Mouse (Mus musculus) MEL (cell line): ENCODE data around the gene Nmd3. TPM values are rescaled to one million over a fixed set of nuclear protein-coding genes. Genes with fewer than 3 reads are reported as not detected.

Experiments
- DNase-seq: peaks from one replicate; pipeline ENCODE4 v3.0.0; 2011; ENCODE audit warnings: low read depth, low spot score
- H3K27ac ChIP-seq: 2 replicates; pipeline ENCODE4 v1.5.1; 2012; ENCODE audit warnings: low read depth, mild to moderate bottlenecking, control low read depth, low read length, moderate library complexity; ENCODE audit not compliant: control insufficient read depth
- H3K27me3 ChIP-seq, 2 experiments: fragments of 150-350 bp in 1 of 2; sonication (generic) in 1 of 2; 2 replicates each; pipeline ENCODE4 v1.6.1; 2012; ENCODE audit warnings: low read length in 2 of 2, mild to moderate bottlenecking in 2 of 2, improper control_type of control experiment in 1 of 2, moderate library complexity in 1 of 2; ENCODE audit not compliant: insufficient read depth in 2 of 2, control insufficient read depth in 1 of 2
- H3K36me3 ChIP-seq, 2 experiments: 2 replicates each; pipeline ENCODE4 v1.6.1; 2012 to 2014; ENCODE audit warnings: low read length in 2 of 2, improper control_type of control experiment in 1 of 2, inconsistent platforms in 1 of 2, mild to moderate bottlenecking in 1 of 2; ENCODE audit not compliant: insufficient read depth in 2 of 2, control insufficient read depth in 1 of 2
- H3K4me1 ChIP-seq, 2 experiments: fragments of 150-350 bp in 1 of 2; sonication (generic) in 1 of 2; 2 replicates each; pipeline ENCODE4 v1.6.1; 2012; ENCODE audit warnings: low read length in 2 of 2, improper control_type of control experiment in 1 of 2, mild to moderate bottlenecking in 1 of 2; ENCODE audit not compliant: insufficient read depth in 2 of 2, control insufficient read depth in 1 of 2
- H3K4me3 ChIP-seq, 2 experiments: fragments of 150-350 bp in 1 of 2; sonication (generic) in 1 of 2; 2 replicates each; pipeline ENCODE4 v1.5.1; 2012; ENCODE audit warnings: low read depth in 2 of 2, low read length in 2 of 2, mild to moderate bottlenecking in 2 of 2, moderate library complexity in 2 of 2, control low read depth in 1 of 2, improper control_type of control experiment in 1 of 2; ENCODE audit not compliant: control insufficient read depth in 1 of 2, insufficient read depth in 1 of 2
- H3K79me2 ChIP-seq: 2 replicates; pipeline ENCODE4 v1.6.1; 2012; ENCODE audit warnings: mild to moderate bottlenecking, low read length, moderate library complexity; ENCODE audit not compliant: control insufficient read depth, poor library complexity, insufficient read depth
- H3K9ac ChIP-seq: 2 replicates; pipeline ENCODE4 v1.6.1; 2012; ENCODE audit warnings: low read depth, mild to moderate bottlenecking, control low read depth, low read length, moderate library complexity; ENCODE audit not compliant: control insufficient read depth, poor library complexity, severe bottlenecking
- H3K9me3 ChIP-seq: fragments of 150-350 bp; sonication (generic); replicated peaks from 2 replicates; pipeline ENCODE4 v1.6.1; 2012; ENCODE audit warnings: mild to moderate bottlenecking, low read length, improper control_type of control experiment, moderate library complexity; ENCODE audit not compliant: insufficient read depth
- CHD1 ChIP-seq: IDR thresholded peaks from 2 replicates; pipeline ENCODE4 v1.6.1; 2012; ENCODE audit warnings: low read depth, mild to moderate bottlenecking, inconsistent platforms, low read length, improper control_type of control experiment
- CHD2 ChIP-seq: IDR thresholded peaks from 2 replicates; pipeline ENCODE4 v1.6.1; 2011; ENCODE audit warnings: low read length, improper control_type of control experiment
- CTCF ChIP-seq, 3 experiments: IDR thresholded peaks in 2 of 3; conservative IDR thresholded peaks in 1 of 3; 2 replicates each; pipeline ENCODE4 v1.5.1; 2011 to 2012; ENCODE audit warnings: low read length in 3 of 3, low read depth in 2 of 3, mild to moderate bottlenecking in 2 of 3, improper control_type of control experiment in 1 of 3, inconsistent platforms in 1 of 3, mixed read lengths in 1 of 3, moderate library complexity in 1 of 3; ENCODE audit not compliant: control insufficient read depth in 1 of 3, insufficient read depth in 1 of 3, poor library complexity in 1 of 3, severe bottlenecking in 1 of 3
- E2F4 ChIP-seq: IDR thresholded peaks from 2 replicates; pipeline ENCODE4 v1.6.1; 2011; ENCODE audit warnings: low read depth, low read length, improper control_type of control experiment, borderline replicate concordance
- ELF1 ChIP-seq: IDR thresholded peaks from 2 replicates; pipeline ENCODE4 v1.6.1; 2014; ENCODE audit warnings: low read depth, mild to moderate bottlenecking, inconsistent platforms, low read length, improper control_type of control experiment, moderate library complexity
- ETS1 ChIP-seq: IDR thresholded peaks from 2 replicates; pipeline ENCODE4 v1.6.1; 2012; ENCODE audit warnings: low read depth, mild to moderate bottlenecking, inconsistent platforms, low read length, improper control_type of control experiment, moderate library complexity
- GATA1 ChIP-seq: IDR thresholded peaks from 2 replicates; pipeline ENCODE4 v1.6.1; 2011; ENCODE audit warnings: low read depth, low read length, improper control_type of control experiment
- HCFC1 ChIP-seq: IDR thresholded peaks from 2 replicates; pipeline ENCODE4 v1.6.1; 2012; ENCODE audit warnings: low read depth, mild to moderate bottlenecking, inconsistent platforms, low read length, improper control_type of control experiment, moderate library complexity
- JUND ChIP-seq: IDR thresholded peaks from 2 replicates; pipeline ENCODE4 v1.6.1; 2011; ENCODE audit warnings: low read depth, mild to moderate bottlenecking, improper control_type of control experiment, low read length
- KAT2A ChIP-seq: conservative IDR thresholded peaks from 2 replicates; pipeline ENCODE4 v1.6.1; 2012; ENCODE audit warnings: low read depth, low read length, improper control_type of control experiment, inconsistent platforms
- MAFK ChIP-seq: IDR thresholded peaks from 2 replicates; pipeline ENCODE4 v1.6.1; 2011; ENCODE audit warnings: low read depth, mild to moderate bottlenecking, low read length, improper control_type of control experiment, borderline replicate concordance
- MAX ChIP-seq: IDR thresholded peaks from 2 replicates; pipeline ENCODE4 v1.6.1; 2011; ENCODE audit warnings: low read length, improper control_type of control experiment
- MEF2A ChIP-seq: IDR thresholded peaks from 2 replicates; pipeline ENCODE4 v1.6.1; 2014; ENCODE audit warnings: low read depth, mild to moderate bottlenecking, inconsistent platforms, low read length, improper control_type of control experiment; ENCODE audit not compliant: poor library complexity, insufficient replicate concordance, severe bottlenecking; ENCODE audit errors: extremely low read depth
- MXI1 ChIP-seq: IDR thresholded peaks from 2 replicates; pipeline ENCODE4 v1.6.1; 2011; ENCODE audit warnings: mild to moderate bottlenecking, low read depth, low read length, improper control_type of control experiment
- MYB ChIP-seq: IDR thresholded peaks from 2 replicates; pipeline ENCODE4 v1.6.1; 2011; ENCODE audit warnings: mild to moderate bottlenecking, low read depth, low read length, improper control_type of control experiment
- NELFE ChIP-seq: IDR thresholded peaks from 2 replicates; pipeline ENCODE4 v1.6.1; 2011; ENCODE audit warnings: low read depth, low read length, improper control_type of control experiment
- POLR2AphosphoS5 ChIP-seq: IDR thresholded peaks from 2 replicates; pipeline ENCODE4 v1.6.1; 2012; ENCODE audit warnings: low read depth, borderline replicate concordance, mild to moderate bottlenecking, inconsistent platforms, low read length, moderate library complexity, mixed read lengths
- RAD21 ChIP-seq: IDR thresholded peaks from 2 replicates; pipeline ENCODE4 v1.6.1; 2011; ENCODE audit warnings: mild to moderate bottlenecking, low read depth, low read length, improper control_type of control experiment
- RCOR1 ChIP-seq: IDR thresholded peaks from 2 replicates; pipeline ENCODE4 v1.6.1; 2012; ENCODE audit warnings: low read depth, mild to moderate bottlenecking, inconsistent platforms, low read length, improper control_type of control experiment
- SIN3A ChIP-seq: IDR thresholded peaks from 2 replicates; pipeline ENCODE4 v1.6.1; 2012; ENCODE audit warnings: low read length, improper control_type of control experiment, inconsistent platforms
- TAL1 ChIP-seq: IDR thresholded peaks from 2 replicates; pipeline ENCODE4 v1.6.1; 2012; ENCODE audit warnings: mild to moderate bottlenecking, inconsistent platforms, low read length, moderate library complexity, mixed read lengths
- TBP ChIP-seq: IDR thresholded peaks from 2 replicates; pipeline ENCODE4 v1.8.0; 2011; ENCODE audit warnings: low read depth, low read length, improper control_type of control experiment
- TCF12 ChIP-seq: IDR thresholded peaks from 2 replicates; pipeline ENCODE4 v1.6.1; 2014; ENCODE audit warnings: low read depth, mild to moderate bottlenecking, inconsistent platforms, low read length, improper control_type of control experiment, moderate library complexity
- USF2 ChIP-seq, 2 experiments: IDR thresholded peaks; 2 replicates each; pipeline ENCODE4 v1.6.1; 2011 to 2012; ENCODE audit warnings: improper control_type of control experiment in 2 of 2, low read length in 2 of 2, borderline replicate concordance in 1 of 2, inconsistent platforms in 1 of 2, low read depth in 1 of 2, mild to moderate bottlenecking in 1 of 2; ENCODE audit not compliant: insufficient read depth in 1 of 2
- ZKSCAN1 ChIP-seq: IDR thresholded peaks from 2 replicates; pipeline ENCODE4 v1.6.1; 2012; ENCODE audit warnings: low read depth, mild to moderate bottlenecking, inconsistent platforms, low read length, improper control_type of control experiment, moderate library complexity
- ZMIZ1 ChIP-seq: IDR thresholded peaks from 2 replicates; pipeline ENCODE4 v1.6.1; 2012; ENCODE audit warnings: low read depth, mild to moderate bottlenecking, inconsistent platforms, low read length, improper control_type of control experiment, moderate library complexity
- ZNF384 ChIP-seq: IDR thresholded peaks from 2 replicates; pipeline ENCODE4 v1.6.1; 2012; ENCODE audit warnings: low read depth, mild to moderate bottlenecking, inconsistent platforms, low read length, improper control_type of control experiment
- polyA plus RNA-seq, 2 experiments: library from polyadenylated mRNA; stranded (reverse) in 1 of 2; unstranded in 1 of 2; fragments of >175 nt in 1 of 2; fragments of >200 nt in 1 of 2; gene quantifications; 2 replicates each; pipeline versions ENCODE4 v1.2.1 to v1.2.4; 2012; ENCODE audit warnings: low replicate concordance in 2 of 2, low read depth in 1 of 2; ENCODE audit not compliant: insufficient read length in 2 of 2, insufficient read depth in 1 of 2, missing spikeins in 1 of 2
- total RNA-seq: library from RNA; depleted of rRNA; stranded (reverse); fragments of 300-350 nt; gene quantifications from 2 replicates; pipeline ENCODE4 v1.2.3, GENCODE M21; 2012

Nmd3 gene
- total and polyA plus RNA-seq, 3 experiments, result 189 to 956 (median 218) TPM

DNA sequence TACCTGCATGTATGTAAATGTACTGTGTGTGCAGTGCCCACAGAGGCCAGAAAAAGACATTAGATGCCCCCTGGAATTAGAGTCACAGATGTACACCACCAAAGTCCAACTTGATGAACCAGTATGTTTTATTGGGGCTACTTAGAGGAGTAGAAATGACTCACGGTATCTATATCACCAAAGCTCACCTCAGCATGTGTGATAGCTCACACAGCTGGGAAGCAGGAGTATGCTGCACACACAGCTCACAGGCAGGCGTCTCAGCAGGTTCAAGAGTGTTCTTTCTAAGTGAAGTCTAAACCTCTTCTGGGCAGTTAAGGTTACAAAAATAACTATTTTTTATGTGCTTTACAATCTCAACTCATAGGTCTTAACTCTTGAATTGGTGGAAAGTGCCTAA lies 12.2 kb downstream of the Nmd3 start:
- Histone ChIP-seq H3K9ac (no peak overlapping the region), H3K9me3 (no peaks in the 10 kb centered on the region), H3K36me3 (peaks cover 12 to 58% of the 10 kb centered on the region in 2 experiments), H3K4me3 (no peak overlapping the region), H3K27me3 (no peaks in the 10 kb centered on the region), H3K4me1 (peaks cover 0 to 5% of the 10 kb centered on the region in 2 experiments; a peak in 2 of 4 replicates), H3K79me2 (peaks cover 3% of the 10 kb centered on the region; the same call in 1 of the 2 replicates), H3K27ac (no peak overlapping the region)
- DNase-seq, result peak; percentile 46
- TF ChIP-seq KAT2A (no peak), ETS1 (peak; percentile 75)
- TF ChIP-seq, all 39 proteins: peak for 1

DNA sequence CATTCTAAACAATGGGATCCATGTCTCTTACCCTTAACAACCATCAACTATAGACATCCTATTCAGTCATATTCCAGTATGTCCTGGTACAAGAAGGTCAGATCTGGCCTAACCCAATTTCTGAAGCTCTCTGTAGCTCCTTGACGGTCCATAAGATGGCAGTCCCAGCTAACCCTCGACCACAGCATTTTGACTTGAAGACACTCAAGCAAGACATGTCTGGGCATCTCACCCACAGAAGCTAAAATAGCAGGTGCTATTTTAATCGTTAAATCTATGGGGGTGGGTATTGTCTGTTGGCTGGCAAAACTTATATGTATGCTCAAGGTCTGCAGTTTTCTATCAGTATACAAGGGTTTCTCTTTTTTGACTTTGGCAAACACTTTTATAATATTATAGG lies 33.4 kb downstream of the Nmd3 start:
- H3K9ac ChIP-seq, result no peak overlapping the region
- no peaks in the 10 kb centered on the region for H3K9me3 ChIP-seq
- no peaks in the 10 kb centered on the region for H3K27me3 ChIP-seq
- peaks cover 0 to 18% of the 10 kb centered on the region in 2 experiments; a peak in 3 of 4 replicates for H3K36me3 ChIP-seq
- no peaks in the 10 kb centered on the region for H3K4me1 ChIP-seq
- no peak for TF ChIP-seq ZMIZ1
- no peak for TF ChIP-seq ELF1
- TF ChIP-seq TBP, result no peak
- TF ChIP-seq NELFE, result no peak
- TF ChIP-seq TCF12, result no peak
- no peak for TF ChIP-seq CHD2
- no peak for TF ChIP-seq MXI1
- TF ChIP-seq TAL1, result no peak
- TF ChIP-seq ZKSCAN1, result no peak
- TF ChIP-seq KAT2A, result no peak
- no peak for TF ChIP-seq E2F4
- TF ChIP-seq MAX, result no peak
- no peak for TF ChIP-seq JUND
- TF ChIP-seq RCOR1, result no peak
- TF ChIP-seq CTCF (IDR thresholded peaks at IDR 0.05 in 2 of 3, conservative IDR thresholded peaks at IDR 0.05 in 1 of 3; ENCODE audit: control insufficient read depth in 1 of 3, insufficient read depth in 1 of 3, low read depth in 2 of 3, low read length in 3 of 3, poor library complexity in 1 of 3, severe bottlenecking in 1 of 3), result no peak
- no peak for TF ChIP-seq CHD1
- no peak overlapping the region for H3K27ac ChIP-seq
- no peaks in the 10 kb centered on the region for H3K79me2 ChIP-seq
- no peak overlapping the region for H3K4me3 ChIP-seq
- DNase-seq, result no peak

GRCm38 (mm10) chr3:69755968-69756367 lies 34.2 kb downstream of the Nmd3 start:
- no peak overlapping the region for H3K4me3 ChIP-seq
- no peak for DNase-seq
- no peak overlapping the region for H3K9ac ChIP-seq
- no peaks in the 10 kb centered on the region for H3K9me3 ChIP-seq
- H3K36me3 ChIP-seq, result peaks cover 0 to 15% of the 10 kb centered on the region in 2 experiments; a peak in 2 of 4 replicates
- H3K27ac ChIP-seq, result no peak overlapping the region
- no peaks in the 10 kb centered on the region for H3K4me1 ChIP-seq
- H3K79me2 ChIP-seq, result no peaks in the 10 kb centered on the region
- no peaks in the 10 kb centered on the region for H3K27me3 ChIP-seq
- TF ChIP-seq USF2 (IDR thresholded peaks at IDR 0.05; ENCODE audit: borderline replicate concordance in 1 of 2, insufficient read depth in 1 of 2, low read depth in 1 of 2, low read length in 2 of 2) (no peak), CHD2 (no peak), RAD21 (no peak), TBP (no peak), MEF2A (no peak), JUND (no peak), TAL1 (no peak), POLR2AphosphoS5 (no peak), CHD1 (no peak), GATA1 (no peak), ZNF384 (no peak), SIN3A (no peak), MYB (no peak), E2F4 (no peak), ZKSCAN1 (no peak), MAFK (no peak), HCFC1 (no peak)
